Mouse (Mus musculus): ENCODE results near the gene Hopx.

GRCm38 (mm10) chr5:77082735-77083134 lies 32.2 kb downstream of the Hopx start:
- TF ChIP-seq POLR2A (IDR thresholded peaks at IDR 0.05; ENCODE audit: low read depth, low read length) (no peak), CTCF (IDR thresholded peaks at IDR 0.05; ENCODE audit: extremely low read depth, insufficient read depth, insufficient read length, insufficient replicate concordance) (no peak)

Data from spleen, adult 2 months (tissue).